Mouse (Mus musculus): ENCODE data around the gene Sirt1. TPM values are rescaled to one million over a fixed set of nuclear protein-coding genes. Genes with fewer than 3 reads are reported as not detected.
"Not testable (repeated sequence)": the region's sequence is repeated elsewhere in the genome, so short reads cannot be mapped to it uniquely, and the experiment has no call there.

The Sirt1 gene
- polyA plus RNA-seq, 1 experiment from 2014 or later = 4.2 TPM

DNA sequence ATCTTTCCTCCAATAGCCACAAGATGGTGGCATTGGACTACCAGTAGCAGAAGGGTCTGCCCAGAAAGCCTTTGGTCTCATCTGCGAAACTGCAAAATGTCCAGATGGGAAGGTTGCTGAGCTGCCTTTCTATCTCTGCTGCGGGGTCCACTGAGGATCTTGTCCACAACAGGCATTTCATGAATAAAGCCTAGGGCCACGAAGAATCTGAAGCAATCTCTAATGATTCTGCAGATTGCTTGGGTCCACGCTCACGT, 41.2 kb upstream of the Sirt1 start:
- Histone ChIP-seq H3K4me3 (replicated peaks; ENCODE audit: low read length) (no peak overlapping the region), H3K9ac (replicated peaks; ENCODE audit: low read depth, low read length) (no peak overlapping the region), H3K27me3 (replicated peaks; ENCODE audit: control insufficient read depth, insufficient read depth, low read length) (no peaks in the 10 kb centered on the region), H3K27ac (ENCODE audit: low read length) (no peak overlapping the region), H3K9me3 (ENCODE audit: control insufficient read depth, low read length) (no peaks in the 10 kb centered on the region), H3K36me3 (ENCODE audit: control insufficient read depth, insufficient read depth) (no peaks in the 10 kb centered on the region), H3K4me1 (replicated peaks; ENCODE audit: control insufficient read depth, insufficient read depth, low read length) (no peaks in the 10 kb centered on the region), H3K4me2 (ENCODE audit: low read length) (no peak overlapping the region)
- no peak for ATAC-seq
- WGBS = 85% methylated on average over 5 of the region's 5 CpGs

DNA sequence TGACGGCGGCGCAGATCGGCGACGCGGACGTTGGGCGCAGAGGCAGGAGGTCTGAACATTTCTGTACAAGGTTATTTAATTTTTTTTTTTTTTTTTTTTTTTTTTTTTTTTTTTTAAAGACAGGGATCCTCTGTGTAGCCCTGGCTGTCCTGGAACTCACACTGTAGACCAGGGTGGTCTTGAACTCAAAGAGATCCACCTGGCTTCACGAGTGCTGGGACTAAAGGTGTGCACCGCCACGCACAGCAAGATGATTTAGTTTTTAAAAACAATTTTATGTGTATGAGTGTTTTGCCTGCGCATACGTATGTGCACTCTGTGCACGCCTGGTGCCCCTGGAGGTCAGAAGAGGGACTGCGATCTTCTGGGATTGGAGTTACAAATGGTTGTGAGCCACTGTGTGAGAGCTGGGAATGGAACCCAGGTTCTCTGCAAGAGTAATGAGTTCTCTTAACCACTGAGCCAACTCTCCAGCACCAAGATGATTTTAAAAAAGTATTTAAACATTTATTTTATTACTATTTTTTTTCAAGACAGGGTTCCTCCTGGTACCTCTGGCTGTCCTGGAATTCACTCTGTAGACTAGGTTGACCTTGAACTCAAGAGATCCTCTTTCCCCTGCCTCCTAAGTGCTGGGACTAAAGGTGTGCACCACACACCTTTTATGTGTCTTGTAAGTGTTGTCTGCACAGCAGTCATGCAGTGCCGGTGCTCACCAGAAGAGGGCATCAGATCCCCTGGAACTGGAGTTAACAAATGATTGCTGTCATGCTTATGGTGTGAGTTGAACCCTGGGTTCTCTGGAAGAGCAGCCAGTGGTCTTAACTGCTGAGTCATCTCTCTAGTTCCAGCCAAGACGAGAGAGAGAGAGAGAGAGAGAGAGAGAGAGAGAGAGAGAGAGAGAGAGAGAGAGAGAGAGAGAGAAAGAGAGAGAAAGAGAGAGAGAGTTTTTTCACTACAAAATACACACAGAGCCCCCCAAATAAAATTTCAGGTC, 40.5 kb upstream of the Sirt1 start, which contains the start of gene Gm7075:
Gene Gm7075 (minus strand): TSS at position 51 of the 997 bp plus-strand sequence.
- Histone ChIP-seq H3K4me3 (replicated peaks; ENCODE audit: low read length) (no peak within 1 kb of the TSS), H3K4me1 (replicated peaks; ENCODE audit: control insufficient read depth, insufficient read depth, low read length) (no peaks in the 10 kb centered on the region), H3K4me2 (ENCODE audit: low read length) (no peak within 1 kb of the TSS), H3K9ac (replicated peaks; ENCODE audit: low read depth, low read length) (no peak within 1 kb of the TSS), H3K27me3 (replicated peaks; ENCODE audit: control insufficient read depth, insufficient read depth, low read length) (no peaks in the 10 kb centered on the region), H3K27ac (ENCODE audit: low read length) (no peak within 1 kb of the TSS), H3K36me3 (ENCODE audit: control insufficient read depth, insufficient read depth) (no peaks in the 10 kb centered on the region), H3K9me3 (ENCODE audit: control insufficient read depth, low read length) (no peaks in the 10 kb centered on the region)
- ATAC-seq = no peak
- WGBS = 92% methylated on average over 18 of the region's 18 CpGs

DNA sequence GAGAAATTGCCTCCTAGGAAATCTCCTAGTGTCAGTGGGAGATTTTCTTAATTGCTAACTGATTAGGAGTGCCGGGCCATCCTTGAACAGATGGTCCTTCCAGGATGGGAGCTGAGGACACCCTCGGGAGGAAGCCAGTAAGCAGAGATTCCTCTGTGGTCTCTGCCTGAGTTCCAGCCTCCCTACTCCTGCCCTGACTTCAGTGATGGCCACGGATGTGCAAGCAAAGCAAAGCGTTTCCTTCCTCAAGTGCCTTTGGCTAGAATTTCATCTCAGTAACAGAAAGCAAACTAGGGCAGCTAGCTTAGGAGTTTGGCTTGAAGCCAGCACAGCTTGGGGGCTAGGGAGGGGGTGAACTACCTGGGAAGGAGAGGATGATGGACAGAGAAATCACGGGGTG, 35.6 kb upstream of the Sirt1 start:
- no peak for ATAC-seq
- Histone ChIP-seq H3K4me1 (replicated peaks; ENCODE audit: control insufficient read depth, insufficient read depth, low read length) (no peaks in the 10 kb centered on the region), H3K9ac (replicated peaks; ENCODE audit: low read depth, low read length) (no peak overlapping the region), H3K27ac (ENCODE audit: low read length) (no peak overlapping the region), H3K4me2 (ENCODE audit: low read length) (no peak overlapping the region), H3K36me3 (ENCODE audit: control insufficient read depth, insufficient read depth) (no peaks in the 10 kb centered on the region), H3K4me3 (replicated peaks; ENCODE audit: low read length) (no peak overlapping the region), H3K9me3 (ENCODE audit: control insufficient read depth, low read length) (no peaks in the 10 kb centered on the region), H3K27me3 (replicated peaks; ENCODE audit: control insufficient read depth, insufficient read depth, low read length) (no peaks in the 10 kb centered on the region)
- WGBS = 65% methylated on average over 5 of the region's 5 CpGs

DNA sequence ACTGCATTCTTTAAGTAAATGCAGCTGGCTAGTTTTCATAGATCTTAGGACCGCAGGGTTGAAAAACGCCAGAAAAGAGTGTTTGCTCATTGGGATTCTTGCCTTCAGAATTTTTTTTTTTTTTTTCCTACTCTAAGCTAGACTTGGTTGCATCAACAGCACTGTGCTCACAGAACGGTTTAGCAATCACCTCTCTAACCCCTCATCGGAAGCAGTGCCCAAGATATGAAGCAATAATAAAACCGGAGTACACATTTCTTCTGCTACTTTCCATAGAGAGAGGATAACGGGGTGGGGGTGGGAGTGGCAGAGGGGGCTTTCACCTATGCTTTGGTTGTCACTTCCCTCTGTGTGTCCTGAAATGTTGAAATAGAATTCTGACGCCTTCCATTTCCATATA, 34.3 kb upstream of the Sirt1 start:
- Histone ChIP-seq H3K9ac (replicated peaks; ENCODE audit: low read depth, low read length) (no peak overlapping the region), H3K4me2 (ENCODE audit: low read length) (no peak overlapping the region), H3K36me3 (ENCODE audit: control insufficient read depth, insufficient read depth) (no peaks in the 10 kb centered on the region), H3K4me3 (replicated peaks; ENCODE audit: low read length) (no peak overlapping the region), H3K27ac (ENCODE audit: low read length) (no peak overlapping the region), H3K27me3 (replicated peaks; ENCODE audit: control insufficient read depth, insufficient read depth, low read length) (no peaks in the 10 kb centered on the region), H3K4me1 (replicated peaks; ENCODE audit: control insufficient read depth, insufficient read depth, low read length) (no peaks in the 10 kb centered on the region), H3K9me3 (ENCODE audit: control insufficient read depth, low read length) (no peaks in the 10 kb centered on the region)
- ATAC-seq = no peak
- WGBS = 72% methylated on average over 7 of the region's 7 CpGs

DNA sequence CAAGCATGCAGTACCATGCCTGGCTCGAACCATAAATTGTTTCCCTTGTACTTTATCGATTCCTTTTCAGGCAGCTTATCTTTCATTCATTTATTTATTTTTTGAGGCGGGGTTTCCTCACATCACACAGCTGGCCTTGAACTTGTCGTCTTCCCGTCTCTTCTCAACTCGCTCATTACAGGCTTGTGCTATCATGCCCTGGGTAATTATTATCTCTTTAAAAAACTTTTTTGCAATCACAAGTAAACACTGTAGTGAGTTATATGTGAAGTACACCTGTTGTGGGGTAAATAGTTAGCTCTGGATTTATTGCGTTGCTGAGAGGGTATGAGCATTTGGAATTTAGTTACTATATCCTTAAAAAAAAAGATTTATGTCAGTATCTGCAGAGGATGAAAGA, 33.8 kb upstream of the Sirt1 start:
- 83% methylated on average over 7 of the region's 7 CpGs for WGBS
- no peak overlapping the region for H3K9ac ChIP-seq (replicated peaks; ENCODE audit: low read depth, low read length)

DNA sequence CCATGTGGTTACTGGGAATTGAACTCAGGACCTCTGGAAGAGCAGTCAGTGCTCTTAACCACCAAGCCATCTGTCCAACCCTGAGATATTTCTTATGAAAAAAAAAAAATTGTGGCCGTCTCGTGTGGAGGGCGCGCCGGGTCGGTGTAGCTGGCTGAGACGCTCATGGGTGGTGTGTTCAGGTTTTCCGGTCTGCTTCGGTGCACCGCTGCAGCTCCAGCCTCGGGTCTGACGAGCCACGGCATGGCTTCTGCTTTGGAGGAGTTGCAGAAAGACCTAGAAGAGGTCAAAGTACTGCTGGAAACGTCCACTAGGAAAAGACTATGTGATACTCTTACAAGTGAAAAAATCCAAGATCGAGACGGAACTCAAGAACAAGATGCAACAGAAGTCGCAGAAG, 31.3 kb upstream of the Sirt1 start:
- no peaks in the 10 kb centered on the region for H3K27me3 ChIP-seq (replicated peaks; ENCODE audit: control insufficient read depth, insufficient read depth, low read length)
- 88% methylated on average over 17 of the region's 17 CpGs for WGBS
- no peaks in the 10 kb centered on the region for H3K36me3 ChIP-seq (ENCODE audit: control insufficient read depth, insufficient read depth)
- no peak overlapping the region for H3K4me2 ChIP-seq (ENCODE audit: low read length)
- no peaks in the 10 kb centered on the region; the same call in 1 of the 2 replicates for H3K4me1 ChIP-seq (replicated peaks; ENCODE audit: control insufficient read depth, insufficient read depth, low read length)
- no peak overlapping the region for H3K27ac ChIP-seq (ENCODE audit: low read length)
- no peaks in the 10 kb centered on the region for H3K9me3 ChIP-seq (ENCODE audit: control insufficient read depth, low read length)
- H3K9ac ChIP-seq (replicated peaks; ENCODE audit: low read depth, low read length) = no peak overlapping the region
- ATAC-seq = no peak
- no peak overlapping the region for H3K4me3 ChIP-seq (replicated peaks; ENCODE audit: low read length)

More for the DNA sequence above, 33.8 kb upstream of the Sirt1 start:
- Histone ChIP-seq H3K4me1 (replicated peaks; ENCODE audit: control insufficient read depth, insufficient read depth, low read length) (no peaks in the 10 kb centered on the region; the same call in 1 of the 2 replicates), H3K4me3 (replicated peaks; ENCODE audit: low read length) (no peak overlapping the region), H3K36me3 (ENCODE audit: control insufficient read depth, insufficient read depth) (no peaks in the 10 kb centered on the region), H3K27me3 (replicated peaks; ENCODE audit: control insufficient read depth, insufficient read depth, low read length) (no peaks in the 10 kb centered on the region), H3K9me3 (ENCODE audit: control insufficient read depth, low read length) (no peaks in the 10 kb centered on the region), H3K4me2 (ENCODE audit: low read length) (no peak overlapping the region), H3K27ac (ENCODE audit: low read length) (no peak overlapping the region)
- no peak for ATAC-seq

DNA sequence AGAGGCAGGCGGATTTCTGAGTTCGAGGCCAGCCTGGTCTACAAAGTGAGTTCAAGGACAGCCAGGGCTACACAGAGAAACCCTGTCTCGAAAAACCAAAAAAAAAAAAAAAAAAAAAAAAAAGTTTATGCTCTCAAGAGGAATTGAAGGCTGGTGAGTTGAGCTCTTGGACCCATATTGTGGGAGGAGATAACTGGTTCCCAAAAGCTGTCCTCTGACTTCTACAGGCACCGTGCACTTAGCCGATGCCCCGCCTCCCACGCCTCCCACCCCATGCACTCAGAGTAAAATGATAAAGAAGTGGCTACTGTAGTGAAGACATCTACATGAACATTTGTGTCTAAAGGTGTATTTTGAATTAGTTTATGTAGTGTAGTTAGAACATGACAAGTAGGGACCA, 30.2 kb upstream of the Sirt1 start:
- ATAC-seq; H3K27me3 ChIP-seq (replicated peaks; ENCODE audit: control insufficient read depth, insufficient read depth, low read length); H3K9ac ChIP-seq (replicated peaks; ENCODE audit: low read depth, low read length); H3K9me3 ChIP-seq (ENCODE audit: control insufficient read depth, low read length); H3K36me3 ChIP-seq (ENCODE audit: control insufficient read depth, insufficient read depth); H3K27ac ChIP-seq (ENCODE audit: low read length); H3K4me3 ChIP-seq (replicated peaks; ENCODE audit: low read length); H3K4me2 ChIP-seq (ENCODE audit: low read length); H3K4me1 ChIP-seq (replicated peaks; ENCODE audit: control insufficient read depth, insufficient read depth, low read length): not testable (repeated sequence)
- 93% methylated on average over 6 of the region's 7 CpGs for WGBS

DNA sequence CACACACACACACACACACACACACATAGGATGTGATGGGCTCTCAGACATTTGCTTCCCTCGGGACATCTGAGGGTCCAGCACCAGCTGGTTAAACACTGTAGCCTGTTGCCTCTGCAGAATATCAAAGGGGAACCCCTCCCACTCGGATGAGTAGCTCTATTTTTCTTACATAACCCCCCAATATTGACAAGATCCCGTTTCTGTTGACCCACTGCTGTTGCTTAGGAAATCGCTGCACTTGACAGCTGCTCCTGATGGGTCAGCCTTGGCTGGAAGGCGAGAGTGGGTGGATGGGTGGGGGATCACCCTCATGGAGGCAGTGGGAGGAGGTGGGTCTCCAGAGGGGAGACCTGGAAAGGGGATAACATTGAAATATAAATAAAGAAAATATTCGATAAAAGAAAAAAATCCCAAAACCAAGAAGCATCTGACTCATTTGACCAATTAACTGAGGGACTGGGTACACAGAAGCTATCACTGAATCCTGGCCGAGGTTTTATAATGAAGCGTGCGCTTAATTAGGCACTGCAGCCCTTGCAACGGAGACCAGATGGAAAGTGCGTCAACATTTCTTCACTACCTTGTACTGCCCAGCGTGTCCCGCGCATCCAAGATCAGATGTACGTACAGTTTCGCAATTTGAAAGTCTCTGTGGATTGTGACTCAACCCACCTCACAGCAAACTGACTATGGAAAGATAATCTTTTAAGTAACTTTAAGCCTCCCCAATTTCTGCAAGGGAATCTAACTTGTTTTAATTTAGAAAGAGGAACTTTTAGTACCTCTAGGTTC, 28.9 kb upstream of the Sirt1 start:
- H3K36me3 ChIP-seq (ENCODE audit: control insufficient read depth, insufficient read depth) = no peaks in the 10 kb centered on the region
- no peaks in the 10 kb centered on the region; the same call in 1 of the 2 replicates for H3K4me1 ChIP-seq (replicated peaks; ENCODE audit: control insufficient read depth, insufficient read depth, low read length)
- WGBS = 43% methylated on average over 16 of the region's 16 CpGs
- no peaks in the 10 kb centered on the region for H3K9me3 ChIP-seq (ENCODE audit: control insufficient read depth, low read length)
- H3K9ac ChIP-seq (replicated peaks; ENCODE audit: low read depth, low read length) = no peak overlapping the region
- H3K4me2 ChIP-seq (ENCODE audit: low read length) = no peak overlapping the region
- ATAC-seq = no peak
- no peaks in the 10 kb centered on the region for H3K27me3 ChIP-seq (replicated peaks; ENCODE audit: control insufficient read depth, insufficient read depth, low read length)
- no peak overlapping the region for H3K27ac ChIP-seq (ENCODE audit: low read length)
- H3K4me3 ChIP-seq (replicated peaks; ENCODE audit: low read length) = no peak overlapping the region

DNA sequence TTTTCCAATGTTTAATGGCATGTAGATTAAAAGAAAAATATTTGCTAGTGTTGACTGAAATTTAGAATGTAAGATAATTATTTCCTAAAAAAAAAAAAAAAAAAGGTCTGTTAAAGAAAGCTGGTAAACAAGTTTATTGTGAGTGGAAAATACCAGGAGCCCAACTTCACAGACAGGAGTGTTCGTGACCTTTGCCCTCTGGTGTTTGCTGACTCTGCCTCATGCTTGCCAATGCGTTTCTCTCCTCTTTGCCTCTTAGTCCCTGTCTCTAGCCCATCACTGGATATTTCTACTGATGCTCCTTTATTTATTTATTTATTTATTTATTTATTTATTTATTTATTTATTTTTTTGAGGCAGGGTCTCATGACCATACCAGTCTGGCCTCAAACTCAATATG, 22.1 kb upstream of the Sirt1 start:
- Histone ChIP-seq H3K36me3 (ENCODE audit: control insufficient read depth, insufficient read depth) (no peaks in the 10 kb centered on the region), H3K9ac (replicated peaks; ENCODE audit: low read depth, low read length) (no peak overlapping the region), H3K4me3 (replicated peaks; ENCODE audit: low read length) (no peak overlapping the region), H3K4me2 (ENCODE audit: low read length) (no peak overlapping the region), H3K9me3 (ENCODE audit: control insufficient read depth, low read length) (no peaks in the 10 kb centered on the region), H3K4me1 (replicated peaks; ENCODE audit: control insufficient read depth, insufficient read depth, low read length) (no peaks in the 10 kb centered on the region), H3K27me3 (replicated peaks; ENCODE audit: control insufficient read depth, insufficient read depth, low read length) (no peaks in the 10 kb centered on the region), H3K27ac (ENCODE audit: low read length) (no peak overlapping the region)
- WGBS = 85% methylated on average over 2 of the region's 2 CpGs
- ATAC-seq = no peak
